Mouse (Mus musculus) CH12.LX (cell line): ENCODE data around the gene Pced1b.

Experiments
- CTCF ChIP-seq, 2 experiments: IDR thresholded peaks in 1 of 2; conservative IDR thresholded peaks in 1 of 2; 2 replicates each; pipeline ENCODE4 v1.5.1; 2011 to 2012; ENCODE audit warnings: low read depth in 2 of 2, low read length in 2 of 2, improper control_type of control experiment in 1 of 2, inconsistent platforms in 1 of 2, mild to moderate bottlenecking in 1 of 2, moderate library complexity in 1 of 2
- POLR2A ChIP-seq: IDR thresholded peaks from 2 replicates; pipeline ENCODE4 v1.6.1; 2011; ENCODE audit warnings: low read depth, mild to moderate bottlenecking, improper control_type of control experiment, low read length
- SMC3 ChIP-seq: IDR thresholded peaks from 2 replicates; pipeline ENCODE4 v1.6.1; 2011; ENCODE audit warnings: low read depth, low read length, improper control_type of control experiment
- ZC3H11A ChIP-seq: IDR thresholded peaks from 2 replicates; pipeline ENCODE4 v1.6.1; 2012; ENCODE audit warnings: low read depth, mild to moderate bottlenecking, inconsistent platforms, low read length, improper control_type of control experiment
- ZNF384 ChIP-seq: IDR thresholded peaks from 2 replicates; pipeline ENCODE4 v1.6.1; 2012; ENCODE audit warnings: low read depth, low read length, improper control_type of control experiment, inconsistent platforms

DNA sequence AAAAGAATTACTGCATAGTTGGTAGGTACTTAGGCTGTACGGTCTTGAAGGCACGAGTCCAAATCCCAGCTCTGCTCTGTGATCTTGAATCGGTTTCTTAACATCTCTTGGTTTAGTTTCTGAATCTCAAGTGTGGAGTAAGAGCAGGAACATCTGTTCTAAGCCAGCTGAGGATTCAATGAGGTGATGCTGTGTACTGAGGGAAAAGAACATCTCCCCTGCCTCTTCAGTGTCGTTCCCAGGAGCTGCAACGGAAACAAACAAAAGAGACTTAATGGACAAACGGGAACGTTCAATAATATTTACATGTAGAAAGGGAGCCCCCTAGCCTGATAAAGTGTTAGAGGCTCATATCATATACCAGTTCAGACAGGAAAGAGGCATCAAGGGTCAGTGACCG, 165.4 kb downstream of the Pced1b start:
- TF ChIP-seq CTCF (conservative IDR thresholded peaks at IDR 0.05 in 1 of 2, IDR thresholded peaks at IDR 0.05 in 1 of 2; ENCODE audit: low read depth in 2 of 2, low read length in 2 of 2) (no peak), ZNF384 (no peak), ZC3H11A (no peak), SMC3 (no peak), POLR2A (no peak)
